Mouse (Mus musculus) limb, embryonic 10.5 days (tissue): Measurements from ENCODE around the gene Sik1. TPM values are rescaled to one million over a fixed set of nuclear protein-coding genes. Genes with fewer than 3 reads are reported as not detected.

Experiments used
- DNase-seq: peaks from one replicate; pipeline ENCODE4 v3.0.0-alpha.2; 2017; ENCODE audit warnings: low spot score
- H3K27ac ChIP-seq: fragments of 300-500 bp; sonication (generic); 2 replicates; pipeline ENCODE4 v1.5.1; 2016; ENCODE audit warnings: mild to moderate bottlenecking
- H3K27me3 ChIP-seq: fragments of 300-500 bp; sonication (generic); 2 replicates; pipeline ENCODE4 v1.6.1; 2016; ENCODE audit warnings: low read depth, mild to moderate bottlenecking; ENCODE audit not compliant: poor library complexity, severe bottlenecking
- H3K36me3 ChIP-seq: fragments of 300-500 bp; sonication (generic); 2 replicates; pipeline ENCODE4 v1.6.1; 2016; ENCODE audit warnings: mild to moderate bottlenecking, moderate library complexity
- H3K4me1 ChIP-seq: fragments of 300-500 bp; sonication (generic); 2 replicates; pipeline ENCODE4 v1.6.1; 2016
- H3K4me3 ChIP-seq: fragments of 300-500 bp; sonication (generic); 2 replicates; pipeline ENCODE4 v1.5.1; 2016; ENCODE audit warnings: mild to moderate bottlenecking, moderate library complexity
- H3K9me3 ChIP-seq: fragments of 300-500 bp; sonication (generic); replicated peaks from 2 replicates; pipeline ENCODE4 v1.6.1; 2016; ENCODE audit warnings: mild to moderate bottlenecking
- WGBS: fragments of 180-500 bp; shearing (Covaris S2); methylation state at CpG from one replicate; pipeline ENCODE4 v1.1.7; 2016; 5-methylcytosine and 5-hydroxymethylcytosine counted together
- polyA plus RNA-seq: library from polyadenylated mRNA; unstranded; fragments of >200 nt; fragmentation: Nextera tagmentation; extraction: Ambion mirVana; gene quantifications from 2 replicates; pipeline ENCODE4 v1.2.1, GENCODE M21; 2016

Gene Sik1
- polyA plus RNA-seq, 1 experiment from 2014 or later = 10.3 TPM

DNA sequence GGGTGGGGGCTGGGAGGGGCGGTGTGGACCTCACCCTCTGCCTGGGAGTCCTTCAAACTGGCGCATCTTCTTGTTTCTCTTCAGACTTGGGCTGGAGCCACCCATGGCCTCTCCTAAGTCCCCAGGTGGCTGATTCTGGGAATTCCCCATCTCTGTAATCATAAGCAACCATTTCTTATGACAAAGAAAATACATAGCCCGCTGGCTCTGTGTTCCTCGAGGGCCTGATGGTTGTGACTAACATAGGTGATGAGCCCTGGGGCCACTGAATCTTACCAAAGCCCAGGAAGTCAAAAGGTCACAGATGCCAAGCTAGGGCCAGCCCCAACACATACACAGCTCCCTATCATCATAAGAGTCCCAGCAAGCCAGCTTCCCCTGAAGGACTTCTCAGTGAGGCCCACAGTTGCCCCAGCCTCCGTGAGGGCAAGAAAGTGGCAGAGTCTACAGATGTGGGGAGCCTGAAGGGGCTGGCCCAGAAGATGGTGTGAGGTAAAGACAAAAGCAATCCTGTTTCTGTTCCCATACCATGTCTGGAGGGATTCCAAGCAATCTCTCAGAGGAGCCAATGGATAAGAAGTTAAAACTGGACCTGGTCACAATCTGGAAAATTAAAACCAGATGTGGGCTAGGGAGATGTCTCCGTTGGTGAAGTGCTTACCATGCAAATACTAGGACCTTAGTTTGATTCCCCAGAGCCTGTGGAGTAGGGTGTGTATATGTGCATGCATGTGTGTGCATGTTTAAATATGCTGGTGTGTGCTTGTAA lies 24.3 kb downstream of the Sik1 start:
- 57% methylated on average over 6 of the region's 6 CpGs for WGBS
- peak overlapping the region; percentile 70 for H3K27ac ChIP-seq
- H3K27me3 ChIP-seq = no peaks in the 10 kb centered on the region
- no peak overlapping the region for H3K4me3 ChIP-seq
- no peak for DNase-seq
- no peaks in the 10 kb centered on the region for H3K9me3 ChIP-seq
- no peaks in the 10 kb centered on the region for H3K36me3 ChIP-seq
- peaks cover 49% of the 10 kb centered on the region for H3K4me1 ChIP-seq

DNA sequence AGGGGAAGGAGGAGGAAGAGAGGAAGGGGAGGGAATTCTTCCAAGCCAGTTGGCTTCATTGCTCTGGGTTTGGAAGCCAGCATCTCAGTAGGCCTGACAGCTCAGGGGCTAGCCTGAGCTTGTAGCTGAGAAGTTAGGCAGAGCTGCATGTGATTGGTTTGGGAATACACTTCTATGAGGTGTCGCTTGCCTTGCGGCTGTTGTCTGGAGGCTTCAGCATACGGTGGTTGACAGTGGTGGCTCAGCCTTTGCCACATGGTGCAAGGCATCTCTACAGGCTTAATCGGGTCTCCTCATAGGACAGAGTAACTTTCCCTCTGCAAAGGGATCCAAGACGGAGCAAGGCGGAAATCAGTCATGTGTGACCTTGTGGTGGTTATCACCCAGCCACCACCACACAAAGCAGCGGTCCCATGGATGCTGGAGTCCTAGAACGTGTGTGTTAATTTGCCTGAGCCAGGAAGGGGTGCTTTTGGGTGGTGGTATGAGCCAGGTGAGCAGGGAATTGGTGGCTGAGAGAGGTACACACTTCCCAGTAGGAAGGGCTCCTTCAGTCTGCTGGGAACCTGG lies 25.0 kb downstream of the Sik1 start:
- H3K9me3 ChIP-seq = no peaks in the 10 kb centered on the region
- peaks cover 49% of the 10 kb centered on the region for H3K4me1 ChIP-seq
- DNase-seq = no peak
- 94% methylated on average over 8 of the region's 8 CpGs for WGBS
- H3K4me3 ChIP-seq = no peak overlapping the region
- H3K27ac ChIP-seq = peak overlapping the region; percentile 70; the same call in 1 of the 2 replicates
- H3K36me3 ChIP-seq = no peaks in the 10 kb centered on the region
- no peaks in the 10 kb centered on the region for H3K27me3 ChIP-seq

DNA sequence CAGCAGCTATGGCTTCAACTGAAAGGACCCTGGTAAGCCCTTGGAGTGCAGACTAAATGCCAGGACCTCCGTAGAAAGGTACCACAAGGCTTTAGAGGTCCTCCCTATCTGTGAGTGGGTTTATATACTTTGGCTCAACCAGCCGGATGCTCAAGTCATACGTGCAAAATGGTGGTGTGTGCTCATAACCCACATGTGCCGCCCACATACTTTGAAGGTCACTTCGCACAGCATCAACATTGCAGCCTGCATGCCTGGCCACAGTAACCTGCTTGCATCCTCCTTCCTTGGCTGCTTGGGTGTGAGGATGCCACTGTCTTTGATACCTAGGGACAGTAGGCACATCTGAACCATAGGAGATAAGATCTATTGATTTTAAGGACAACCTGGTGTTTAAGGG lies 26.7 kb downstream of the Sik1 start:
- no peak overlapping the region for H3K27ac ChIP-seq
- no peaks in the 10 kb centered on the region for H3K9me3 ChIP-seq
- WGBS = 95% methylated on average over 5 of the region's 5 CpGs
- peaks cover 37% of the 10 kb centered on the region for H3K4me1 ChIP-seq
- H3K27me3 ChIP-seq = no peaks in the 10 kb centered on the region
- no peak overlapping the region for H3K4me3 ChIP-seq
- no peaks in the 10 kb centered on the region for H3K36me3 ChIP-seq
- DNase-seq = no peak

DNA sequence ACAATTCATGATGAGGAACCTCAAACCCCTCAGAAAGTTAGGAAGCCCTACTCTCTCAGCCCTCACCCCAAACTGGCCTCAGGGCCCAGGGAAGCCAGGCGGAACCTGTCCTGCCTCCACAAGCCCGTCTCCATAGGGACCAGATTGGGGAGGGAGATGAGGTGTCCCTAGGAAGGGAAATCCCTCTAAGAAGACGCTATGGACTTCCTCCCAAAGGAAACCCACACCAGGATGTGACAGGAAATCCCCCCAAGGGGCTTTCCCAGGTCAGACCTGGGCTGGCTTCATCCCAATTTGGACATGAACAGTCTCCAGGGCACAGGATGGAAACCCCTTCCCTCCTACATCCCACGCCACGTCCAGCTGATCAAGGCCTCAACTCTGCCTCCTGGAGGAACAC lies 27.5 kb downstream of the Sik1 start:
- Histone ChIP-seq H3K4me3 (no peak overlapping the region), H3K27me3 (no peaks in the 10 kb centered on the region), H3K27ac (peak overlapping the region; percentile 47; the same call in 1 of the 2 replicates), H3K36me3 (no peaks in the 10 kb centered on the region), H3K4me1 (peaks cover 29% of the 10 kb centered on the region), H3K9me3 (no peaks in the 10 kb centered on the region)
- no peak for DNase-seq
- WGBS = 76% methylated on average over 5 of the region's 5 CpGs

- H3K27ac ChIP-seq = peak overlapping the region; percentile 47
- no peaks in the 10 kb centered on the region for H3K27me3 ChIP-seq
- H3K4me1 ChIP-seq = peaks cover 29% of the 10 kb centered on the region
- no peaks in the 10 kb centered on the region for H3K9me3 ChIP-seq
- H3K4me3 ChIP-seq = no peak overlapping the region
- no peaks in the 10 kb centered on the region for H3K36me3 ChIP-seq
- DNase-seq = no peak
- 84% methylated on average over 5 of the region's 5 CpGs for WGBS
Observed at GRCm38 (mm10) chr17:31827206-31827605, 28.4 kb downstream of the Sik1 start.

GRCm38 (mm10) chr17:31826669-31827068 lies 28.9 kb downstream of the Sik1 start:
- no peak overlapping the region for H3K4me3 ChIP-seq
- H3K27me3 ChIP-seq = no peaks in the 10 kb centered on the region
- H3K4me1 ChIP-seq = peaks cover 27% of the 10 kb centered on the region
- H3K36me3 ChIP-seq = no peaks in the 10 kb centered on the region
- no peak overlapping the region for H3K27ac ChIP-seq
- 82% methylated on average over 6 of the region's 6 CpGs for WGBS
- no peaks in the 10 kb centered on the region for H3K9me3 ChIP-seq
- no peak for DNase-seq

DNA sequence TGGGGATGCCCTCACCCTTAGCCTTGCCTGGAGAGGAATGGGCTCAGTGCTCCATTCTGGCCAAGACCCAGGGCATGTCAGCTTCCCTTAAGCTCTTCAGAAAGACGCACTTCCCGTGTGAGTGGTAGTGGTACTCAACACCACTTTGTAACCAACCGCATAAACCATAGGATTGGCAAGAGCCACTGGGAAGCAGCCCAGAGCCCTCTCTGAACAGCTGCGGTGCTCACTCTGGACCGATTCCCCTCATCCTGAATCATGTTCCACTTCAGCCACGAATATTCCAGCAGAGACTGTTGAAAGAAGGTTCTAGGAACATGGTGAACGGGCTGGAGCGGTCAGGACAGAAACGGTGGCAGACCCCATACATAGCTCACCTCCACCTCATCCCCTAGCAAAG lies 29.9 kb downstream of the Sik1 start:
- H3K27ac ChIP-seq = no peak overlapping the region
- H3K4me1 ChIP-seq = peaks cover 27% of the 10 kb centered on the region
- 89% methylated on average over 9 of the region's 9 CpGs for WGBS
- H3K4me3 ChIP-seq = no peak overlapping the region
- H3K9me3 ChIP-seq = no peaks in the 10 kb centered on the region
- H3K27me3 ChIP-seq = no peaks in the 10 kb centered on the region
- H3K36me3 ChIP-seq = no peaks in the 10 kb centered on the region
- no peak for DNase-seq

DNA sequence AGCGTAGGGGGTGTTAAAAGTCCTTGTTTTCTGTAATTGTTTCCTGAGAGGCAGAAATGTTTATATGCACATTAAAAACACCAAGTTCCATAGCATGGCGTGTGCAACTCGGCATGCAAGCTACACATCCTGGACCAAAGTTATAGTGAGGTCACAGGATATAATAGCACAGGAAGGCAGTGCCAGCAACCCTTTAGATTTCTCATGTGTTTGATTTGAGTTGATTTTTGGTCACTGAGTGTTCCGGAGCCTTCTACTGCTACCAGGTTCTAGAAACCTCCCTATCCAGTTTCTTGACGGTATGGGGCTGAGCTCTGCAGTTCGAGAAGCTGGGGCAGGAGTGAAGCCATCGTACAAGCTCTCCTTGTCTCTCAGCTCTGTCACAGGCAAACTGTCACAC lies 30.8 kb downstream of the Sik1 start:
- Histone ChIP-seq H3K27me3 (no peaks in the 10 kb centered on the region), H3K36me3 (no peaks in the 10 kb centered on the region), H3K9me3 (no peaks in the 10 kb centered on the region), H3K4me1 (peaks cover 29% of the 10 kb centered on the region), H3K4me3 (no peak overlapping the region), H3K27ac (no peak overlapping the region)
- 90% methylated on average over 7 of the region's 7 CpGs for WGBS
- DNase-seq = no peak

GRCm38 (mm10) chr17:31821136-31821933 lies 34.3 kb downstream of the Sik1 start:
- WGBS = 49% methylated on average over 13 of the region's 13 CpGs
- no peak for DNase-seq
- Histone ChIP-seq H3K36me3 (no peaks in the 10 kb centered on the region), H3K4me1 (peaks cover 36% of the 10 kb centered on the region), H3K9me3 (no peaks in the 10 kb centered on the region), H3K27ac (peak overlapping the region; percentile 66), H3K27me3 (no peaks in the 10 kb centered on the region), H3K4me3 (no peak overlapping the region)

DNA sequence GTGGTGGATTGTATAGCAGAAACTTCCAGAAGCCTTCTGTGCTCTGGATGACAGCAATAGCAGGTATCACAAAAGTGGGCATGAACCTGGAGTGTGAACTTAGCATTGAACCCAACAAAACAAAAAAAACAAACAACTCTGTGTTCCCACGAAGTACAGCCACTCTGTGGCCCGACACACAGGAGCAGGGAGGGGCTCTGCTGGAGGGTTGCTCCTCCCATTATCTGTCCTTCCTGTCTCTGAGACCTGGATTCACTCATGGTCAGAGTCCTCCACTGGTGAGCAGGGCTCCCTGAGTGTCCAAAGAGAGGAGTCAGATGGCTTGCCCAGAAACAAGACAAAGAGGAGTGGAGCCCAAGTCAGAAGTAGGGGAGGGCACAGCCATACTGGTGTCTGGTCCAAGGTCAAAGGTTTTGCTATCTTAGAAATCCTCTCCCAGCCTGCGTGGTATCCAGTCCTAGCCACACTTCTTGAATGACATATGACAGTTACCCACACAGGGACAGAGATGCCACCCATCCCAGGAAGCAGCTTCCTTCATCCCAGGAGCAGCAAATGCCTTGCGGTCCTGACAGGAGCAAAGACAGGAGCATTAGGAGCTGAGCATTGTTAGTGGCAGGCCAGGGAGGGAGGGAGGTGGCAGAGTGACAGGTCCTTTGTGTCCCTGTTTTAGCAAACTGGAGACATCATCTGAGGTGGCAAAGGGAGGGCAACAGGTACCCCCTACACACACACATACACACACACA lies 35.3 kb downstream of the Sik1 start:
- no peak overlapping the region for H3K4me3 ChIP-seq
- 66% methylated on average over 4 of the region's 4 CpGs for WGBS
- H3K27me3 ChIP-seq = no peaks in the 10 kb centered on the region
- no peak for DNase-seq
- no peaks in the 10 kb centered on the region for H3K9me3 ChIP-seq
- H3K27ac ChIP-seq = 0 out of 2 replicates have a peak overlapping the region, but pooled peaks have one; percentile 66
- peaks cover 36% of the 10 kb centered on the region for H3K4me1 ChIP-seq
- H3K36me3 ChIP-seq = no peaks in the 10 kb centered on the region

DNA sequence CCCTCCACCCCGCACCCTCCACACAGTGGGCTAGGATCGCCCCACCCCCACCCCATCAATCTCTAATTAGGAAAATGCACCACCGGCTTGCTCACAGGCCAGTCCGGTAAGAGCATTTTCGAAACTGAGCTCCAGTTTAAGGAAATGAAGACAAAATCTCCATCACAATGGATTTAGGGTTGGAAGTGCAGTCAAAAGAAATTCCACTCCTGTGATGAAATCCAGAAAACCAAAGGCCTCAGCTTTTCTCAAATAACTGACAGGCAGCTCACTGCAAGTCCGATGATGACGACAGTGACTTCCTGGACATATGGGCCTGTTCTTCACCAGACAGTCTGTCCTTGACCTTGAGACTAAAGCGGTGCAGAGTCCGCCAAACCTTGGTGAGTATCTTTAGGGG lies 36.2 kb downstream of the Sik1 start:
- H3K27me3 ChIP-seq = no peaks in the 10 kb centered on the region
- H3K4me1 ChIP-seq = peaks cover 36% of the 10 kb centered on the region
- no peaks in the 10 kb centered on the region for H3K9me3 ChIP-seq
- no peak overlapping the region for H3K4me3 ChIP-seq
- no peaks in the 10 kb centered on the region for H3K36me3 ChIP-seq
- no peak for DNase-seq
- 82% methylated on average over 9 of the region's 9 CpGs for WGBS
- 0 out of 2 replicates have a peak overlapping the region, but pooled peaks have one; percentile 34 for H3K27ac ChIP-seq

DNA sequence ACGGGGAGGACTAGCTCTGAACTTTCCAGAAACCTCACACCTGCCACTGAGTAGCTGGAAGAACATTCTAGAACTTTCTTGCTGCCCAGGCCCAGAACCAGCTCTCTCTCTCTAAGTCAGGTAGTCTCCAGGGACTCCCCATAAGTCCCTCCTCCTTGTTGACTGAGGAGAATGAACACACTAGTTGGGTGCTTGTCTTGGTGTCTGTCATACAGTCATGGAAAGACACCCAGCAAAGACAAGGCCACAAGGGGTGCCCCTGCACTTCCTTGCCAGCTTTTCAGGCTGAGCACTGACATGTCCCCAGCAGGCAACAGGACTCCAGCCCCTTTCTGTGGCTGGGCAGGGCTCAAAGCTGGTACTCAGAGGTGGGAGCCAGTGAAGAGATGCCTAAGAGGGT lies 37.8 kb downstream of the Sik1 start:
- H3K4me1 ChIP-seq = peaks cover 36% of the 10 kb centered on the region
- H3K4me3 ChIP-seq = no peak overlapping the region
- no peaks in the 10 kb centered on the region for H3K9me3 ChIP-seq
- H3K27me3 ChIP-seq = no peaks in the 10 kb centered on the region
- WGBS = 85% methylated on average over 1 of the region's 1 CpGs
- H3K27ac ChIP-seq = no peak overlapping the region
- DNase-seq = no peak
- H3K36me3 ChIP-seq = no peaks in the 10 kb centered on the region
